ENCODE assay signal across 16 mouse cellular contexts in genomic region chr4:129498941-129499340, GRCm38 (mm10). TPM values are rescaled to one million over a fixed set of nuclear protein-coding genes. Genes with fewer than 3 reads are reported as not detected.
A peak's percentile ranks its signal among the peaks of the same experiment; 100 is the strongest.
DNase-seq lines count a peak whose midpoint lies in the region; ATAC-seq and TF ChIP-seq lines count a peak whose summit lies in the region.
"Had no signal": no experiment of that assay in that cellular context is flagged by ENCODE, and none has a peak within 500 bp of the region (broad histone marks: within the 10 kb centered on the region; RNA-seq: fewer than 3 reads in every experiment).

No protein-coding gene starts in this region.

- no peak overlapping the region for H3K4me3 ChIP-seq in heart, embryonic 13.5 days
- no peak overlapping the region for H3K4me3 ChIP-seq in midbrain, embryonic 11.5 days (ENCODE audit: low read depth, low read length)
- H3K4me3 ChIP-seq in midbrain, embryonic 14.5 days (replicated peaks; ENCODE audit: low read depth, low read length): no peak overlapping the region
- H3K4me3 ChIP-seq in lung, postnatal 0 days (ENCODE audit: low read depth, low read length): no peak overlapping the region
- H3K4me3 ChIP-seq: hindbrain, embryonic 15.5 days had no signal

- no peak for TF ChIP-seq EP300 in lung, postnatal 0 days (IDR thresholded peaks at IDR 0.05)

- TF ChIP-seq CTCF in lung, postnatal 0 days (IDR thresholded peaks at IDR 0.05): no peak

- H3K36me3 ChIP-seq in heart, embryonic 13.5 days: no peaks in the 10 kb centered on the region
- H3K36me3 ChIP-seq in midbrain, embryonic 11.5 days (ENCODE audit: control insufficient read depth, insufficient read depth, low read length): no peaks in the 10 kb centered on the region
- H3K36me3 ChIP-seq in midbrain, embryonic 14.5 days (ENCODE audit: control insufficient read depth, insufficient read depth, low read length): no peaks in the 10 kb centered on the region
- no peaks in the 10 kb centered on the region for H3K36me3 ChIP-seq in lung, postnatal 0 days (ENCODE audit: insufficient read depth, low read length)
- H3K36me3 ChIP-seq: hindbrain, embryonic 15.5 days had no signal

- no peak overlapping the region for H3K4me2 ChIP-seq in heart, embryonic 13.5 days
- no peak overlapping the region for H3K4me2 ChIP-seq in midbrain, embryonic 11.5 days
- H3K4me2 ChIP-seq in midbrain, embryonic 14.5 days (ENCODE audit: low read length): no peak overlapping the region
- H3K4me2 ChIP-seq in lung, postnatal 0 days (replicated peaks; ENCODE audit: low read depth, low read length): no peak overlapping the region
- H3K4me2 ChIP-seq: hindbrain, embryonic 15.5 days had no signal

- H3K4me1 ChIP-seq in heart, embryonic 13.5 days: peaks cover 69% of the 10 kb centered on the region
- H3K4me1 ChIP-seq in midbrain, embryonic 11.5 days (ENCODE audit: control insufficient read depth, insufficient read depth, low read length): peaks cover 13% of the 10 kb centered on the region
- peaks cover 18% of the 10 kb centered on the region for H3K4me1 ChIP-seq in midbrain, embryonic 14.5 days (ENCODE audit: control insufficient read depth, insufficient read depth, low read length)
- H3K4me1 ChIP-seq in lung, postnatal 0 days (ENCODE audit: insufficient read depth, low read depth, low read length): 0 out of 2 replicates have a peak, but pooled peaks cover 3% of the 10 kb centered on the region

- intact Hi-C loops in heart, postnatal 14 days (cut with DNase I): loop anchor here (5.0 kb wide), 1 partner anchor 108 kb away; no protein-coding TSS in a partner anchor

- H3K9me3 ChIP-seq in heart, embryonic 13.5 days: no peaks in the 10 kb centered on the region
- H3K9me3 ChIP-seq in midbrain, embryonic 11.5 days (ENCODE audit: control insufficient read depth, low read length): no peaks in the 10 kb centered on the region
- no peaks in the 10 kb centered on the region for H3K9me3 ChIP-seq in midbrain, embryonic 14.5 days (ENCODE audit: control insufficient read depth, low read length)
- no peaks in the 10 kb centered on the region for H3K9me3 ChIP-seq in lung, postnatal 0 days (ENCODE audit: low read length)
- H3K9me3 ChIP-seq: hindbrain, embryonic 15.5 days had no signal

- H3K9ac ChIP-seq in heart, embryonic 13.5 days: no peak overlapping the region
- H3K9ac ChIP-seq in midbrain, embryonic 11.5 days (ENCODE audit: low read length): no peak overlapping the region
- no peak overlapping the region for H3K9ac ChIP-seq in midbrain, embryonic 14.5 days (replicated peaks; ENCODE audit: low read length)
- no peak overlapping the region for H3K9ac ChIP-seq in lung, postnatal 0 days (replicated peaks; ENCODE audit: low read depth)
- H3K9ac ChIP-seq: hindbrain, embryonic 15.5 days had no signal

- H3K27ac ChIP-seq in heart, embryonic 13.5 days (replicated peaks): peak overlapping the region; percentile 96
- H3K27ac ChIP-seq in midbrain, embryonic 11.5 days (ENCODE audit: low read depth, low read length): no peak overlapping the region
- no peak overlapping the region for H3K27ac ChIP-seq in midbrain, embryonic 14.5 days (replicated peaks; ENCODE audit: low read depth, low read length)
- no peak overlapping the region for H3K27ac ChIP-seq in lung, postnatal 0 days (ENCODE audit: low read length)
- H3K27ac ChIP-seq: hindbrain, embryonic 15.5 days had no signal

- H3K27me3 ChIP-seq in heart, embryonic 13.5 days (replicated peaks): no peaks in the 10 kb centered on the region
- H3K27me3 ChIP-seq in midbrain, embryonic 11.5 days (ENCODE audit: control insufficient read depth, insufficient read depth, low read length): no peaks in the 10 kb centered on the region
- H3K27me3 ChIP-seq in midbrain, embryonic 14.5 days (ENCODE audit: control insufficient read depth, insufficient read depth, low read length): no peaks in the 10 kb centered on the region; the same call in 1 of the 2 replicates
- H3K27me3 ChIP-seq in lung, postnatal 0 days (replicated peaks; ENCODE audit: insufficient read depth, low read length): no peaks in the 10 kb centered on the region
- H3K27me3 ChIP-seq: hindbrain, embryonic 15.5 days had no signal

- ATAC-seq in heart, embryonic 13.5 days (ENCODE audit: extremely low read depth, insufficient number of reproducible peaks, low FRiP score, low TSS enrichment): no peak
- no peak for ATAC-seq in midbrain, embryonic 11.5 days (ENCODE audit: low FRiP score)
- ATAC-seq in midbrain, embryonic 14.5 days (ENCODE audit: low FRiP score, low TSS enrichment): no peak
- no peak for ATAC-seq in lung, postnatal 0 days

- DNase-seq in heart, postnatal 14 days: no peak
- peak; percentile 62 for DNase-seq in midbrain, embryonic 11.5 days (ENCODE audit: low spot score, missing footprints)
- no peak for DNase-seq in midbrain, embryonic 14.5 days
- DNase-seq in kidney, postnatal 36 days: peak; percentile 21 to 32
- DNase-seq in urinary bladder, postnatal 14 days (ENCODE audit: low spot score): no peak
- no peak for DNase-seq in c-Kit-positive CD71-positive TER-119-positive erythroid progenitor cells, embryonic 14.5 days (ENCODE audit: low spot score)
- DNase-seq in lung, postnatal 0 days (ENCODE audit: low spot score): no peak
- DNase-seq: cerebellum, adult 18-20 months; embryo, embryonic 11 days; gastrocnemius, postnatal 10 days; right cerebral cortex, postnatal 25 days; thymus, postnatal 4 days had no signal

- WGBS in heart, embryonic 13.5 days: 13% methylated on average over 3 of the region's 3 CpGs
- WGBS in midbrain, embryonic 11.5 days: 71% methylated on average over 3 of the region's 3 CpGs
- 78% methylated on average over 3 of the region's 3 CpGs for whole genome bisulfite sequencing in midbrain, embryonic 14.5 days
- WGBS in lung, postnatal 0 days: 55% methylated on average over 3 of the region's 3 CpGs

RNA-seq across cellular contexts. Expression of gene Fam229a, which starts 8.0 kb away (rescaled TPM):
- polyA plus RNA-seq in heart, embryonic 13.5 days (2015; fragmentation: Nextera tagmentation; extraction: Ambion mirVana): not detected in 2 replicates
- total RNA-seq in heart, postnatal 14 days (2021): not detected
- polyA plus RNA-seq in midbrain, embryonic 11.5 days (2014; fragmentation: Nextera tagmentation; extraction: Ambion mirVana): not detected in 2 replicates
- polyA plus RNA-seq in midbrain, embryonic 14.5 days (2014; fragmentation: Nextera tagmentation; extraction: Ambion mirVana): 0.69 TPM in 1 of 2 replicates, not detected in the other
- polyA plus RNA-seq in lung, postnatal 0 days (2015; fragmentation: Nextera tagmentation; extraction: Ambion mirVana): 0.89 and 2.5 TPM in 2 replicates
- total RNA-seq: adrenal gland, postnatal 4 days; gastrocnemius, postnatal 10 days; layer of hippocampus, adult 8-10 months had no signal

RNA-seq across cellular contexts. Expression of gene Tssk3, which starts 8.1 kb away (rescaled TPM):
- polyA plus RNA-seq in heart, embryonic 13.5 days (2015; fragmentation: Nextera tagmentation; extraction: Ambion mirVana): not detected in 2 replicates
- total RNA-seq in heart, postnatal 14 days (2021): not detected
- not detected in 2 replicates for polyA plus RNA-seq in midbrain, embryonic 11.5 days (2014; fragmentation: Nextera tagmentation; extraction: Ambion mirVana)
- 0.38 and 0.74 TPM in 2 replicates for polyA plus RNA-seq in midbrain, embryonic 14.5 days (2014; fragmentation: Nextera tagmentation; extraction: Ambion mirVana)
- 0.11 and 0.12 TPM in 2 replicates for polyA plus RNA-seq in lung, postnatal 0 days (2015; fragmentation: Nextera tagmentation; extraction: Ambion mirVana)
- total RNA-seq: adrenal gland, postnatal 4 days; gastrocnemius, postnatal 10 days had no signal

RNA-seq across cellular contexts. Expression of gene Marcksl1, which starts 14.4 kb away (rescaled TPM):
- 383 and 399 TPM in 2 replicates for polyA plus RNA-seq in heart, embryonic 13.5 days (2015; fragmentation: Nextera tagmentation; extraction: Ambion mirVana)
- 10 to 100 TPM; 13.6 to 23.8 TPM for total RNA-seq in heart, postnatal 14 days (2021)
- polyA plus RNA-seq in midbrain, embryonic 11.5 days (2014; fragmentation: Nextera tagmentation; extraction: Ambion mirVana): 1,816 and 1,974 TPM in 2 replicates
- 1,591 and 1,713 TPM in 2 replicates for polyA plus RNA-seq in midbrain, embryonic 14.5 days (2014; fragmentation: Nextera tagmentation; extraction: Ambion mirVana)
- polyA plus RNA-seq in lung, postnatal 0 days (2015; fragmentation: Nextera tagmentation; extraction: Ambion mirVana): 175 and 224 TPM in 2 replicates

RNA-seq across cellular contexts. Expression of gene Bsdc1, which starts 37.6 kb away (rescaled TPM):
- 25.4 and 26.9 TPM in 2 replicates for polyA plus RNA-seq in heart, embryonic 13.5 days (2015; fragmentation: Nextera tagmentation; extraction: Ambion mirVana)
- total RNA-seq in heart, postnatal 14 days (2021): 10 to 100 TPM; 39.6 to 43.9 TPM
- 23.3 and 23.7 TPM in 2 replicates for polyA plus RNA-seq in midbrain, embryonic 11.5 days (2014; fragmentation: Nextera tagmentation; extraction: Ambion mirVana)
- polyA plus RNA-seq in midbrain, embryonic 14.5 days (2014; fragmentation: Nextera tagmentation; extraction: Ambion mirVana): 31.4 and 35.7 TPM in 2 replicates
- 29.0 TPM in 2 replicates for polyA plus RNA-seq in lung, postnatal 0 days (2015; fragmentation: Nextera tagmentation; extraction: Ambion mirVana)

RNA-seq across cellular contexts. Expression of gene Hdac1, which starts 43.6 kb away (rescaled TPM):
- 127 and 141 TPM in 2 replicates for polyA plus RNA-seq in heart, embryonic 13.5 days (2015; fragmentation: Nextera tagmentation; extraction: Ambion mirVana)
- 10 to 100 TPM; 23.9 to 24.2 TPM for total RNA-seq in heart, postnatal 14 days (2021)
- polyA plus RNA-seq in midbrain, embryonic 11.5 days (2014; fragmentation: Nextera tagmentation; extraction: Ambion mirVana): 225 and 234 TPM in 2 replicates
- 73.6 and 101 TPM in 2 replicates for polyA plus RNA-seq in midbrain, embryonic 14.5 days (2014; fragmentation: Nextera tagmentation; extraction: Ambion mirVana)
- 101 and 110 TPM in 2 replicates for polyA plus RNA-seq in lung, postnatal 0 days (2015; fragmentation: Nextera tagmentation; extraction: Ambion mirVana)

Comparison
In these comparisons a context has a peak if more than half of its experiments do, and no peak if none do; other contexts are left out.
1. DNase-seq: peak in midbrain, embryonic 11.5 days (single experiment) and kidney, postnatal 36 days (2 of 2); none in heart, postnatal 14 days (0 of 2), midbrain, embryonic 14.5 days (single experiment), urinary bladder, postnatal 14 days (single experiment), c-Kit-positive CD71-positive TER-119-positive erythroid progenitor cells, embryonic 14.5 days (single experiment) and lung, postnatal 0 days (single experiment).